In the genomic region with DNA sequence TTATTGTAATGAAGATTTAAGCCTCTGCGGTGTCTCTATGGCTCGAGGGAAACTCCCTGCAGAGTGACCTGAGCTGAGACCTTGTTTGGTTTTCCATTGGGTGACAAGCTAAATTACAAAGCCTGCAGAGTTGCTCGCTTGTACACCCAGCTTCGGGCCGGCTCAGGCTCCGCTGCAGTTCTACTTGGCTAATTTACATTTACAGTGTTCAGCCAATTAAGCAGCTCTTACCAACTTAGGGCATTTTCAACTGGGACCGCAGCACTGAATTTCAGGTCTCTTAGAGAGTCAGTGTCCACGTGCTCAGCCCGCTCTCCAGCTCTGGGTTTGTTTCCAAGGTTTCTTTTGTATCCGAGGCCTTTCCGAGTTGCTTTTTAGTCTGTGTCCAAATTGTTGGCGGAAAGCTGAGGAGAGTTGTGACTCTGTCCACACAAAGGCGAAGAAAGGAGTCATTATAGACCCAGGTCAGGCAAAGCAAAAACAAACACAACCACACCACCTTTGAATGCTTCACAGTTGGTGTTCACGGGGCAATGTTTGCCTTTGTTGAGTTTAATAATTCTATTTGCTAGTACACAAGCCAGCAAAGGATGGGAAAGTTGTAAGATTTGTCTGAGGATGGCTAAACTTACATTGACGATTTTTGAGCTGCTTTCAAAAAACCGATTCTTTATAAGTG, we compare ENCODE assay signal across 10 mouse cellular contexts.
DNase-seq lines count a peak whose midpoint lies in the region; ATAC-seq and TF ChIP-seq lines count a peak whose summit lies in the region.
"Had no signal": no experiment of that assay in that cellular context is flagged by ENCODE, and none has a peak within 500 bp of the region (broad histone marks: within the 10 kb centered on the region; RNA-seq: fewer than 3 reads in every experiment).

No protein-coding gene starts in this region.

- H3K27me3 ChIP-seq in embryonic facial prominence, embryonic 10.5 days (replicated peaks; ENCODE audit: low read depth, poor library complexity, severe bottlenecking): 0 out of 2 replicates have a peak, but pooled peaks cover 8% of the 10 kb centered on the region
- H3K27me3 ChIP-seq in hindbrain, embryonic 10.5 days (ENCODE audit: insufficient read depth, poor library complexity, severe bottlenecking): peaks cover 5% of the 10 kb centered on the region
- no peaks in the 10 kb centered on the region for H3K27me3 ChIP-seq in neural tube, embryonic 12.5 days (replicated peaks)
- H3K27me3 ChIP-seq in liver, postnatal 0 days (ENCODE audit: insufficient read depth, low read length): no peaks in the 10 kb centered on the region
- H3K27me3 ChIP-seq: Patski had no signal

- H3K36me3 ChIP-seq in embryonic facial prominence, embryonic 10.5 days (replicated peaks): no peaks in the 10 kb centered on the region
- H3K36me3 ChIP-seq in hindbrain, embryonic 10.5 days: peaks cover 5% of the 10 kb centered on the region; the same call in 1 of the 2 replicates
- peaks cover 4% of the 10 kb centered on the region; the same call in 1 of the 2 replicates for H3K36me3 ChIP-seq in neural tube, embryonic 12.5 days
- no peaks in the 10 kb centered on the region for H3K36me3 ChIP-seq in liver, postnatal 0 days (replicated peaks; ENCODE audit: insufficient read depth, low read length)

- no peak for TF ChIP-seq CTCF in liver, postnatal 0 days (IDR thresholded peaks at IDR 0.05; ENCODE audit: low read depth)

- no peak overlapping the region for H3K9ac ChIP-seq in neural tube, embryonic 12.5 days
- H3K9ac ChIP-seq in liver, postnatal 0 days (replicated peaks): no peak overlapping the region

- ATAC-seq in neural tube, embryonic 12.5 days (ENCODE audit: low FRiP score, low read depth): peak; percentile 85
- ATAC-seq in liver, postnatal 0 days: no peak
- ATAC-seq: Patski had no signal

- H3K4me2 ChIP-seq in neural tube, embryonic 12.5 days (replicated peaks): peak overlapping the region; percentile 27
- no peak overlapping the region for H3K4me2 ChIP-seq in liver, postnatal 0 days (ENCODE audit: low read depth, low read length)

- H3K4me3 ChIP-seq in embryonic facial prominence, embryonic 10.5 days: no peak overlapping the region
- peak overlapping the region; percentile 11; the same call in 1 of the 2 replicates for H3K4me3 ChIP-seq in hindbrain, embryonic 10.5 days
- H3K4me3 ChIP-seq in neural tube, embryonic 12.5 days: no peak overlapping the region
- H3K4me3 ChIP-seq in liver, postnatal 0 days (ENCODE audit: low read depth, low read length): no peak overlapping the region

- peak; percentile 23 for DNase-seq in embryonic facial prominence, embryonic 10.5 days (ENCODE audit: low spot score)
- DNase-seq in hindbrain, embryonic 10.5 days (ENCODE audit: low spot score): peak; percentile 46
- DNase-seq in kidney, postnatal 14 days: peak; percentile 27
- DNase-seq in liver, postnatal 0 days: no peak
- no peak for DNase-seq in heart, postnatal 25 days (ENCODE audit: low spot score)
- DNase-seq in heart, postnatal 10 days: no peak
- DNase-seq: lung, postnatal 10 days; thymus, postnatal 36 days had no signal

- TF ChIP-seq EP300 in liver, postnatal 0 days (IDR thresholded peaks at IDR 0.05; ENCODE audit: low read depth): no peak

- 0 out of 2 replicates have a peak overlapping the region, but pooled peaks have one; percentile 24 for H3K27ac ChIP-seq in embryonic facial prominence, embryonic 10.5 days (replicated peaks)
- peak overlapping the region; percentile 62 for H3K27ac ChIP-seq in hindbrain, embryonic 10.5 days
- H3K27ac ChIP-seq in neural tube, embryonic 12.5 days: no peak overlapping the region
- no peak overlapping the region for H3K27ac ChIP-seq in liver, postnatal 0 days (ENCODE audit: low read depth)

- intact Hi-C loops in heart, postnatal 25 days (cut with DNase I): no loop called here
- intact Hi-C loops in heart, postnatal 10 days (cut with DNase I): no loop called here

- 25% methylated on average over 16 of the region's 16 CpGs for WGBS in embryonic facial prominence, embryonic 10.5 days
- 20% methylated on average over 16 of the region's 16 CpGs for WGBS in hindbrain, embryonic 10.5 days
- 12% methylated on average over 16 of the region's 16 CpGs for WGBS in neural tube, embryonic 12.5 days
- WGBS in liver, postnatal 0 days (ENCODE audit: insufficient replicate concordance): 63% methylated on average over 16 of the region's 16 CpGs

- H3K9me3 ChIP-seq in embryonic facial prominence, embryonic 10.5 days: no peaks in the 10 kb centered on the region
- no peaks in the 10 kb centered on the region for H3K9me3 ChIP-seq in hindbrain, embryonic 10.5 days
- no peaks in the 10 kb centered on the region for H3K9me3 ChIP-seq in neural tube, embryonic 12.5 days
- H3K9me3 ChIP-seq in liver, postnatal 0 days (ENCODE audit: low read length): no peaks in the 10 kb centered on the region

- peaks cover 14% of the 10 kb centered on the region; the same call in 1 of the 2 replicates for H3K4me1 ChIP-seq in embryonic facial prominence, embryonic 10.5 days
- H3K4me1 ChIP-seq in hindbrain, embryonic 10.5 days (replicated peaks): peaks cover 24% of the 10 kb centered on the region
- peaks cover 6% of the 10 kb centered on the region; the same call in 1 of the 2 replicates for H3K4me1 ChIP-seq in neural tube, embryonic 12.5 days
- no peaks in the 10 kb centered on the region for H3K4me1 ChIP-seq in liver, postnatal 0 days (ENCODE audit: insufficient read depth)

Comparison
In these comparisons a context has a peak if more than half of its experiments do, and no peak if none do; other contexts are left out.
1. DNase-seq: peak in embryonic facial prominence, embryonic 10.5 days (single experiment), hindbrain, embryonic 10.5 days (single experiment) and kidney, postnatal 14 days (single experiment); none in liver, postnatal 0 days (single experiment), heart, postnatal 25 days (single experiment) and heart, postnatal 10 days (0 of 2).
2. H3K27ac ChIP-seq: peak in embryonic facial prominence, embryonic 10.5 days (single experiment) and hindbrain, embryonic 10.5 days (single experiment); none in neural tube, embryonic 12.5 days (single experiment) and liver, postnatal 0 days (single experiment).